Mouse (Mus musculus) ES-E14 (cell line): Measurements from ENCODE around the gene Zbtb20. TPM values are rescaled to one million over a fixed set of nuclear protein-coding genes. Genes with fewer than 3 reads are reported as not detected.

Experiments used
- DNase-seq: peaks from one replicate; pipeline ENCODE4 v3.0.0-alpha.2; 2013; ENCODE audit warnings: low read depth, low spot score
- H3K27ac ChIP-seq: 2 replicates; pipeline ENCODE4 v1.5.1; 2012; ENCODE audit warnings: low read depth, mild to moderate bottlenecking, low read length, moderate library complexity, mixed read lengths; ENCODE audit not compliant: poor library complexity, insufficient read depth, severe bottlenecking
- H3K36me3 ChIP-seq: 2 replicates; pipeline ENCODE4 v1.6.1; 2012; ENCODE audit warnings: mild to moderate bottlenecking, low read length, moderate library complexity, mixed read lengths; ENCODE audit not compliant: control insufficient read depth, poor library complexity, insufficient read depth, severe bottlenecking
- H3K4me1 ChIP-seq, 2 experiments: fragments of 150-350 bp in 1 of 2; sonication (generic) in 1 of 2; 2 replicates each; pipeline ENCODE4 v1.6.1; 2012; ENCODE audit warnings: low read length in 2 of 2, mild to moderate bottlenecking in 1 of 2, mixed read lengths in 1 of 2; ENCODE audit not compliant: control insufficient read depth in 2 of 2, insufficient read depth in 2 of 2, poor library complexity in 1 of 2
- H3K4me3 ChIP-seq, 2 experiments: fragments of 150-350 bp in 1 of 2; sonication (generic) in 1 of 2; 2 replicates each; pipeline ENCODE4 v1.5.1; 2012; ENCODE audit warnings: low read length in 2 of 2, low read depth in 1 of 2, mild to moderate bottlenecking in 1 of 2, mixed read lengths in 1 of 2; ENCODE audit not compliant: insufficient read depth in 1 of 2, poor library complexity in 1 of 2, severe bottlenecking in 1 of 2
- H3K9ac ChIP-seq: 2 replicates; pipeline ENCODE4 v1.6.1; 2012; ENCODE audit warnings: low read depth, mild to moderate bottlenecking, low read length, mixed read lengths; ENCODE audit not compliant: poor library complexity, insufficient read depth, severe bottlenecking
- H3K9me3 ChIP-seq: fragments of 150-350 bp; sonication (generic); 2 replicates; pipeline ENCODE4 v1.6.1; 2012; ENCODE audit warnings: low read depth, mild to moderate bottlenecking, low read length; ENCODE audit not compliant: control insufficient read depth, insufficient read depth
- CHD2 ChIP-seq: IDR thresholded peaks from 2 replicates; pipeline ENCODE4 v1.6.1; 2014; ENCODE audit warnings: mild to moderate bottlenecking, low read depth, low read length, inconsistent platforms
- HCFC1 ChIP-seq: IDR thresholded peaks from 2 replicates; pipeline ENCODE4 v1.6.1; 2012; ENCODE audit warnings: low read length, inconsistent platforms, borderline replicate concordance; ENCODE audit not compliant: insufficient read depth
- MAFK ChIP-seq: IDR thresholded peaks from 2 replicates; pipeline ENCODE4 v1.6.1; 2014; ENCODE audit warnings: mild to moderate bottlenecking, low read depth, low read length, inconsistent platforms; ENCODE audit not compliant: insufficient read depth
- ZC3H11A ChIP-seq: IDR thresholded peaks from 2 replicates; pipeline ENCODE4 v1.6.1; 2012; ENCODE audit warnings: low read depth, mild to moderate bottlenecking, inconsistent platforms, low read length, borderline replicate concordance
- ZNF384 ChIP-seq: IDR thresholded peaks from 2 replicates; pipeline ENCODE4 v1.6.1; 2012; ENCODE audit warnings: low read depth, low read length, inconsistent platforms
- in situ Hi-C, 2 experiments: fragments of 600-800 bp; cut with MboI; formaldehyde crosslinking; loops; one replicate each; pipeline ENCODE4 v1.15.1; 2025; ENCODE audit warnings: low sequenced_read_pairs in 2 of 2, inconsistent platforms in 1 of 2; ENCODE audit not compliant: unreplicated experiment in 2 of 2
- total RNA-seq: library from RNA; depleted of rRNA; stranded (reverse); fragments of 300-350 nt; gene quantifications from 2 replicates; pipeline ENCODE4 v1.2.3, GENCODE M21; 2012

The Zbtb20 gene
- total RNA-seq, 1 experiment: 4.0 TPM

GRCm38 (mm10) chr16:43484400-43484799 is 608.7 kb downstream of the Zbtb20 start:
- no peak for DNase-seq
- H3K36me3 ChIP-seq: no peaks in the 10 kb centered on the region
- in situ Hi-C loops: no loop called here
- no peak overlapping the region for H3K4me3 ChIP-seq
- TF ChIP-seq ZNF384 (no peak), CHD2 (no peak), MAFK (no peak), ZC3H11A (no peak), HCFC1 (no peak)
- H3K9ac ChIP-seq: no peak overlapping the region
- no peaks in the 10 kb centered on the region for H3K9me3 ChIP-seq
- no peaks in the 10 kb centered on the region for H3K4me1 ChIP-seq
- no peak overlapping the region for H3K27ac ChIP-seq

GRCm38 (mm10) chr16:43489362-43489761 is 613.7 kb downstream of the Zbtb20 start:
- DNase-seq: no peak
- TF ChIP-seq CHD2: no peak
- TF ChIP-seq ZC3H11A: no peak
- TF ChIP-seq MAFK: no peak
- no peak for TF ChIP-seq ZNF384
- no peak for TF ChIP-seq HCFC1
- Histone ChIP-seq H3K4me3 (no peak overlapping the region), H3K9me3 (no peaks in the 10 kb centered on the region), H3K27ac (no peak overlapping the region), H3K36me3 (no peaks in the 10 kb centered on the region), H3K9ac (no peak overlapping the region), H3K4me1 (no peaks in the 10 kb centered on the region)
- in situ Hi-C loops: no loop called here

GRCm38 (mm10) chr16:43489984-43490383 is 614.3 kb downstream of the Zbtb20 start:
- Histone ChIP-seq H3K4me3 (no peak overlapping the region), H3K4me1 (no peaks in the 10 kb centered on the region), H3K27ac (no peak overlapping the region), H3K9ac (no peak overlapping the region), H3K36me3 (no peaks in the 10 kb centered on the region), H3K9me3 (no peaks in the 10 kb centered on the region)
- TF ChIP-seq ZNF384: no peak
- no peak for TF ChIP-seq HCFC1
- TF ChIP-seq CHD2: no peak
- no peak for TF ChIP-seq MAFK
- no peak for TF ChIP-seq ZC3H11A
- in situ Hi-C loops: no loop called here
- no peak for DNase-seq

- Histone ChIP-seq H3K9me3 (no peaks in the 10 kb centered on the region), H3K4me3 (no peak overlapping the region), H3K36me3 (no peaks in the 10 kb centered on the region), H3K4me1 (no peaks in the 10 kb centered on the region), H3K9ac (no peak overlapping the region), H3K27ac (no peak overlapping the region)
- no peak for DNase-seq
- in situ Hi-C loops: no loop called here
- TF ChIP-seq HCFC1: no peak
- TF ChIP-seq MAFK: no peak
Measured at GRCm38 (mm10) chr16:43492863-43493262, 617.2 kb downstream of the Zbtb20 start.

GRCm38 (mm10) chr16:43493596-43494385 is 618.1 kb downstream of the Zbtb20 start:
- H3K9ac ChIP-seq: no peak overlapping the region
- H3K36me3 ChIP-seq: no peaks in the 10 kb centered on the region
- H3K4me1 ChIP-seq: no peaks in the 10 kb centered on the region
- no peak for DNase-seq
- TF ChIP-seq HCFC1: no peak
- no peak for TF ChIP-seq ZNF384
- no peak for TF ChIP-seq ZC3H11A
- TF ChIP-seq CHD2: no peak
- no peak for TF ChIP-seq MAFK
- in situ Hi-C loops: no loop called here
- no peaks in the 10 kb centered on the region for H3K9me3 ChIP-seq
- no peak overlapping the region for H3K27ac ChIP-seq
- no peak overlapping the region for H3K4me3 ChIP-seq
